In genomic region chr5:32930761-32931160, GRCm38 (mm10) we compare ENCODE assay signal across 11 mouse cellular contexts.
DNase-seq lines count a peak whose midpoint lies in the region; ATAC-seq lines count a peak whose summit lies in the region.
"Had no signal": no experiment of that assay in that cellular context is flagged by ENCODE, and none has a peak within 500 bp of the region (broad histone marks: within the 10 kb centered on the region; RNA-seq: fewer than 3 reads in every experiment).

No protein-coding gene starts in this region.

- H3K27ac ChIP-seq in forebrain, embryonic 12.5 days: no peak overlapping the region
- H3K27ac ChIP-seq: embryonic facial prominence, embryonic 12.5 days; limb, embryonic 15.5 days; neural tube, embryonic 12.5 days had no signal

- DNase-seq in cerebellum, adult 18-20 months: peak; percentile 31 to 51
- DNase-seq in cerebellum, postnatal 10 days: no peak
- peak; percentile 58 for DNase-seq in left cerebral cortex, adult 11 months (ENCODE audit: low spot score)
- DNase-seq in left cerebral cortex, postnatal 10 days (ENCODE audit: extremely low spot score in 1 of 2, low spot score in 2 of 2): no peak
- peak; percentile 71 for DNase-seq in NIH3T3 (ENCODE audit: low read depth)
- DNase-seq in left cerebral cortex, adult 9 months (ENCODE audit: low spot score in 2 of 2): peak; percentile 62 to 75
- no peak for DNase-seq in T-cell, adult 2 months (ENCODE audit: low spot score)

- no peaks in the 10 kb centered on the region for H3K27me3 ChIP-seq in forebrain, embryonic 12.5 days
- H3K27me3 ChIP-seq: embryonic facial prominence, embryonic 12.5 days; limb, embryonic 15.5 days; neural tube, embryonic 12.5 days had no signal

- no peaks in the 10 kb centered on the region for H3K9me3 ChIP-seq in forebrain, embryonic 12.5 days
- H3K9me3 ChIP-seq: embryonic facial prominence, embryonic 12.5 days; limb, embryonic 15.5 days; neural tube, embryonic 12.5 days had no signal

- no peak overlapping the region for H3K4me3 ChIP-seq in forebrain, embryonic 12.5 days (replicated peaks)
- H3K4me3 ChIP-seq: embryonic facial prominence, embryonic 12.5 days; limb, embryonic 15.5 days; neural tube, embryonic 12.5 days had no signal

- 82% methylated on average over 2 of the region's 2 CpGs for WGBS in forebrain, embryonic 12.5 days

- H3K36me3 ChIP-seq in forebrain, embryonic 12.5 days (replicated peaks): peaks cover 68% of the 10 kb centered on the region

- H3K4me1 ChIP-seq in forebrain, embryonic 12.5 days: no peaks in the 10 kb centered on the region
- H3K4me1 ChIP-seq: embryonic facial prominence, embryonic 12.5 days; limb, embryonic 15.5 days; neural tube, embryonic 12.5 days had no signal

- ATAC-seq in forebrain, embryonic 12.5 days (ENCODE audit: low FRiP score): no peak

- H3K9ac ChIP-seq in forebrain, embryonic 12.5 days: no peak overlapping the region
- H3K9ac ChIP-seq: embryonic facial prominence, embryonic 12.5 days; limb, embryonic 15.5 days; neural tube, embryonic 12.5 days had no signal

- no peak overlapping the region for H3K4me2 ChIP-seq in forebrain, embryonic 12.5 days
- H3K4me2 ChIP-seq: embryonic facial prominence, embryonic 12.5 days; limb, embryonic 15.5 days; neural tube, embryonic 12.5 days had no signal

- intact Hi-C loops in left cerebral cortex, postnatal 10 days (cut with DNase I): loop anchor here (5.0 kb wide), 1 partner anchor 102 kb away; no protein-coding TSS in a partner anchor

Comparison
In these comparisons a context has a peak if more than half of its experiments do, and no peak if none do; other contexts are left out.
1. DNase-seq: peak in cerebellum, adult 18-20 months (2 of 2), left cerebral cortex, adult 11 months (single experiment), NIH3T3 (single experiment) and left cerebral cortex, adult 9 months (2 of 2); none in cerebellum, postnatal 10 days (0 of 2), left cerebral cortex, postnatal 10 days (0 of 2) and T-cell, adult 2 months (single experiment).